Mouse (Mus musculus): ENCODE results near the gene Anapc2. TPM values are rescaled to one million over a fixed set of nuclear protein-coding genes. Genes with fewer than 3 reads are reported as not detected.
A peak's percentile ranks its signal among the peaks of the same experiment; 100 is the strongest.

Anapc2 gene
- polyA plus RNA-seq, 1 experiment: 103 TPM

GRCm38 (mm10) chr2:25234551-25235220 is 37.6 kb upstream of the Anapc2 start:
- H3K27ac ChIP-seq (ENCODE audit: insufficient read depth, low read length): no peak overlapping the region
- no peaks in the 10 kb centered on the region for H3K27me3 ChIP-seq (ENCODE audit: control insufficient read depth, insufficient read depth, low read length)
- no peaks in the 10 kb centered on the region for H3K4me1 ChIP-seq (ENCODE audit: control insufficient read depth, insufficient read depth, low read length)
- no peak for TF ChIP-seq POLR2A (IDR thresholded peaks at IDR 0.05; ENCODE audit: borderline replicate concordance, insufficient read depth, low read length)
- 70% methylated on average over 5 of the region's 5 CpGs for WGBS
- no peak overlapping the region for H3K4me3 ChIP-seq (replicated peaks; ENCODE audit: insufficient read depth, low read depth, low read length)
- DNase-seq: no peak

GRCm38 (mm10) chr2:25236614-25237013 is 35.7 kb upstream of the Anapc2 start, which contains the start of gene Rnf224:
Gene Rnf224, minus strand, starts transcription at chr2:25236787.
- TF ChIP-seq CTCF (IDR thresholded peaks at IDR 0.05; ENCODE audit: borderline replicate concordance, insufficient read depth, low read depth, low read length) (no peak), POLR2A (IDR thresholded peaks at IDR 0.05; ENCODE audit: borderline replicate concordance, insufficient read depth, low read length) (no peak)
- no peaks in the 10 kb centered on the region for H3K27me3 ChIP-seq (ENCODE audit: control insufficient read depth, insufficient read depth, low read length)
- 43% methylated on average over 8 of the region's 8 CpGs for WGBS
- no peak for DNase-seq
- no peak within 1 kb of the TSS for H3K4me3 ChIP-seq (replicated peaks; ENCODE audit: insufficient read depth, low read depth, low read length)
- H3K4me1 ChIP-seq (ENCODE audit: control insufficient read depth, insufficient read depth, low read length): peaks cover 11% of the 10 kb centered on the region
- no peak within 1 kb of the TSS for H3K27ac ChIP-seq (ENCODE audit: insufficient read depth, low read length)

GRCm38 (mm10) chr2:25237522-25237921 is 34.8 kb upstream of the Anapc2 start:
- no peak overlapping the region for H3K27ac ChIP-seq (ENCODE audit: insufficient read depth, low read length)
- WGBS: 59% methylated on average over 4 of the region's 4 CpGs
- no peaks in the 10 kb centered on the region for H3K27me3 ChIP-seq (ENCODE audit: control insufficient read depth, insufficient read depth, low read length)
- H3K4me3 ChIP-seq (replicated peaks; ENCODE audit: insufficient read depth, low read depth, low read length): no peak overlapping the region
- DNase-seq: no peak
- TF ChIP-seq POLR2A (IDR thresholded peaks at IDR 0.05; ENCODE audit: borderline replicate concordance, insufficient read depth, low read length) (no peak), CTCF (IDR thresholded peaks at IDR 0.05; ENCODE audit: borderline replicate concordance, insufficient read depth, low read depth, low read length) (no peak)
- peaks cover 11% of the 10 kb centered on the region for H3K4me1 ChIP-seq (ENCODE audit: control insufficient read depth, insufficient read depth, low read length)

GRCm38 (mm10) chr2:25238106-25238505 is 34.2 kb upstream of the Anapc2 start:
- TF ChIP-seq POLR2A (IDR thresholded peaks at IDR 0.05; ENCODE audit: borderline replicate concordance, insufficient read depth, low read length): no peak
- no peak for TF ChIP-seq CTCF (IDR thresholded peaks at IDR 0.05; ENCODE audit: borderline replicate concordance, insufficient read depth, low read depth, low read length)
- H3K27me3 ChIP-seq (ENCODE audit: control insufficient read depth, insufficient read depth, low read length): no peaks in the 10 kb centered on the region
- DNase-seq: no peak
- no peak overlapping the region for H3K4me3 ChIP-seq (replicated peaks; ENCODE audit: insufficient read depth, low read depth, low read length)
- peaks cover 11% of the 10 kb centered on the region for H3K4me1 ChIP-seq (ENCODE audit: control insufficient read depth, insufficient read depth, low read length)
- no peak overlapping the region for H3K27ac ChIP-seq (ENCODE audit: insufficient read depth, low read length)

- TF ChIP-seq CTCF (IDR thresholded peaks at IDR 0.05; ENCODE audit: borderline replicate concordance, insufficient read depth, low read depth, low read length) (no peak), POLR2A (IDR thresholded peaks at IDR 0.05; ENCODE audit: borderline replicate concordance, insufficient read depth, low read length) (no peak)
- 81% methylated on average over 3 of the region's 3 CpGs for WGBS
- Histone ChIP-seq H3K27ac (ENCODE audit: insufficient read depth, low read length) (no peak overlapping the region), H3K27me3 (ENCODE audit: control insufficient read depth, insufficient read depth, low read length) (no peaks in the 10 kb centered on the region), H3K4me1 (ENCODE audit: control insufficient read depth, insufficient read depth, low read length) (peaks cover 25% of the 10 kb centered on the region), H3K4me3 (replicated peaks; ENCODE audit: insufficient read depth, low read depth, low read length) (no peak overlapping the region)
- no peak for DNase-seq
These were observed 32.5 kb upstream of the Anapc2 start for GRCm38 (mm10) chr2:25239766-25240165.

GRCm38 (mm10) chr2:25240310-25240709 is 32.0 kb upstream of the Anapc2 start:
- TF ChIP-seq POLR2A (IDR thresholded peaks at IDR 0.05; ENCODE audit: borderline replicate concordance, insufficient read depth, low read length) (no peak), CTCF (IDR thresholded peaks at IDR 0.05; ENCODE audit: borderline replicate concordance, insufficient read depth, low read depth, low read length) (no peak)
- WGBS: 63% methylated on average over 8 of the region's 8 CpGs
- DNase-seq: no peak
- H3K27ac ChIP-seq (ENCODE audit: insufficient read depth, low read length): no peak overlapping the region
- H3K4me3 ChIP-seq (replicated peaks; ENCODE audit: insufficient read depth, low read depth, low read length): peak overlapping the region; percentile 35
- no peaks in the 10 kb centered on the region for H3K27me3 ChIP-seq (ENCODE audit: control insufficient read depth, insufficient read depth, low read length)
- peaks cover 31% of the 10 kb centered on the region for H3K4me1 ChIP-seq (ENCODE audit: control insufficient read depth, insufficient read depth, low read length)

- TF ChIP-seq POLR2A (IDR thresholded peaks at IDR 0.05; ENCODE audit: borderline replicate concordance, insufficient read depth, low read length) (peak; percentile 44; the same call in 1 of the 2 replicates), CTCF (IDR thresholded peaks at IDR 0.05; ENCODE audit: borderline replicate concordance, insufficient read depth, low read depth, low read length) (no peak)
- Histone ChIP-seq H3K27me3 (ENCODE audit: control insufficient read depth, insufficient read depth, low read length) (no peaks in the 10 kb centered on the region), H3K27ac (ENCODE audit: insufficient read depth, low read length) (peak overlapping the region; percentile 80; the same call in 1 of the 2 replicates), H3K4me1 (ENCODE audit: control insufficient read depth, insufficient read depth, low read length) (peaks cover 36% of the 10 kb centered on the region), H3K4me3 (replicated peaks; ENCODE audit: insufficient read depth, low read depth, low read length) (peak overlapping the region; percentile 77)
- DNase-seq: peak; percentile 71 to 81
- 1% methylated on average over 29 of the region's 29 CpGs for WGBS
These were observed 31.4 kb upstream of the Anapc2 start for GRCm38 (mm10) chr2:25240723-25241437.

GRCm38 (mm10) chr2:25241438-25241775 is 30.9 kb upstream of the Anapc2 start:
- WGBS: 8% methylated on average over 6 of the region's 6 CpGs
- DNase-seq: no peak
- Histone ChIP-seq H3K4me3 (replicated peaks; ENCODE audit: insufficient read depth, low read depth, low read length) (peak overlapping the region; percentile 77), H3K27me3 (ENCODE audit: control insufficient read depth, insufficient read depth, low read length) (no peaks in the 10 kb centered on the region), H3K4me1 (ENCODE audit: control insufficient read depth, insufficient read depth, low read length) (peaks cover 42% of the 10 kb centered on the region), H3K27ac (ENCODE audit: insufficient read depth, low read length) (peak overlapping the region; percentile 80)
- TF ChIP-seq CTCF (IDR thresholded peaks at IDR 0.05; ENCODE audit: borderline replicate concordance, insufficient read depth, low read depth, low read length): no peak

Data from cerebellum, adult 2 months (tissue).